Mouse (Mus musculus) stomach, embryonic 16.5 days (tissue): ENCODE measurements at regions not wholly inside any gene's neighbourhood (a gene's known extent, or its start where the extent isn't known, plus 50 kb on each side); places are given as distances from the start of the nearest gene placed in this dataset.
"Not testable (repeated sequence)": the region's sequence is repeated elsewhere in the genome, so short reads cannot be mapped to it uniquely, and the experiment has no call there.

ENCODE experiments used
- ATAC-seq: fragments of 200-750 bp; cut with Nextera tagmentation; 2 replicates; pipeline ENCODE4 v1.8.0; 2017; ENCODE audit warnings: moderate number of reproducible peaks, moderate TSS enrichment; ENCODE audit not compliant: insufficient read depth, low FRiP score
- H3K27ac ChIP-seq: fragments of 300-500 bp; sonication (generic); 2 replicates; pipeline ENCODE4 v1.5.1; 2014; ENCODE audit warnings: low read length
- H3K27me3 ChIP-seq: fragments of 300-500 bp; sonication (generic); 2 replicates; pipeline ENCODE4 v1.6.1; 2014; ENCODE audit warnings: low read length, control low read depth, mixed read lengths; ENCODE audit not compliant: control insufficient read depth, insufficient read depth
- H3K36me3 ChIP-seq: fragments of 300-500 bp; sonication (generic); 2 replicates; pipeline ENCODE4 v1.6.1; 2014; ENCODE audit warnings: low read length; ENCODE audit not compliant: control insufficient read depth, insufficient read depth
- H3K4me1 ChIP-seq: fragments of 300-500 bp; sonication (generic); 2 replicates; pipeline ENCODE4 v1.6.1; 2014; ENCODE audit warnings: low read length, control low read depth, mixed read lengths; ENCODE audit not compliant: control insufficient read depth, insufficient read depth
- H3K4me2 ChIP-seq: fragments of 300-500 bp; sonication (generic); 2 replicates; pipeline ENCODE4 v1.6.1; 2014; ENCODE audit warnings: low read depth, low read length, mixed read lengths
- H3K4me3 ChIP-seq: fragments of 300-500 bp; sonication (generic); replicated peaks from 2 replicates; pipeline ENCODE4 v1.5.1; 2014; ENCODE audit warnings: mild to moderate bottlenecking, low read length
- H3K9ac ChIP-seq: fragments of 300-500 bp; sonication (generic); 2 replicates; pipeline ENCODE4 v1.6.1; 2014; ENCODE audit warnings: low read length
- H3K9me3 ChIP-seq: fragments of 300-500 bp; sonication (generic); replicated peaks from 2 replicates; pipeline ENCODE4 v1.6.1; 2016; ENCODE audit warnings: low read length, control low read depth; ENCODE audit not compliant: control insufficient read depth
- WGBS: fragments of 180-500 bp; shearing (Covaris S2); extraction: QIAGEN DNeasy Blood & Tissue Kit; methylation state at CpG from one replicate; pipeline ENCODE4 v1.1.7; 2014; 5-methylcytosine and 5-hydroxymethylcytosine counted together

GRCm38 (mm10) chr6:31038445-31038844 is 79.6 kb upstream of the Klf14 start:
- not testable (repeated sequence) for H3K27me3 ChIP-seq, H3K4me1 ChIP-seq, H3K9ac ChIP-seq, H3K27ac ChIP-seq, ATAC-seq, H3K4me2 ChIP-seq, H3K4me3 ChIP-seq, H3K36me3 ChIP-seq, H3K9me3 ChIP-seq
- WGBS: 2% methylated on average over 2 of the region's 2 CpGs

GRCm38 (mm10) chr6:31039485-31039884 is 80.6 kb upstream of the Klf14 start:
- H3K4me2 ChIP-seq: no peak overlapping the region
- no peak overlapping the region for H3K9ac ChIP-seq
- no peak overlapping the region for H3K4me3 ChIP-seq
- H3K9me3 ChIP-seq: no peaks in the 10 kb centered on the region
- H3K4me1 ChIP-seq: no peaks in the 10 kb centered on the region
- 72% methylated on average over 6 of the region's 6 CpGs for WGBS
- no peak for ATAC-seq
- H3K36me3 ChIP-seq: no peaks in the 10 kb centered on the region
- H3K27me3 ChIP-seq: no peaks in the 10 kb centered on the region
- H3K27ac ChIP-seq: no peak overlapping the region

GRCm38 (mm10) chr6:31040783-31041182 is 81.9 kb upstream of the Klf14 start:
- Histone ChIP-seq H3K4me3 (no peak overlapping the region), H3K4me1 (no peaks in the 10 kb centered on the region), H3K27ac (no peak overlapping the region), H3K4me2 (no peak overlapping the region), H3K27me3 (no peaks in the 10 kb centered on the region), H3K9ac (no peak overlapping the region), H3K9me3 (no peaks in the 10 kb centered on the region), H3K36me3 (no peaks in the 10 kb centered on the region)
- ATAC-seq: no peak
- WGBS: 89% methylated on average over 6 of the region's 6 CpGs

- ATAC-seq: no peak
Observed at GRCm38 (mm10) chr6:31043368-31043767, 84.5 kb upstream of the Klf14 start.

GRCm38 (mm10) chr6:31043919-31044318 is 85.0 kb upstream of the Klf14 start:
- Histone ChIP-seq H3K9me3 (no peaks in the 10 kb centered on the region), H3K9ac (no peak overlapping the region), H3K4me3 (no peak overlapping the region), H3K27me3 (no peaks in the 10 kb centered on the region), H3K27ac (no peak overlapping the region), H3K36me3 (no peaks in the 10 kb centered on the region), H3K4me1 (no peaks in the 10 kb centered on the region), H3K4me2 (no peak overlapping the region)
- ATAC-seq: no peak
- WGBS: 88% methylated on average over 3 of the region's 3 CpGs

More at GRCm38 (mm10) chr6:31043368-31043767, 84.5 kb upstream of the Klf14 start:
- Histone ChIP-seq H3K9ac (no peak overlapping the region), H3K36me3 (no peaks in the 10 kb centered on the region), H3K4me1 (no peaks in the 10 kb centered on the region), H3K4me3 (no peak overlapping the region), H3K27me3 (no peaks in the 10 kb centered on the region), H3K4me2 (no peak overlapping the region), H3K9me3 (no peaks in the 10 kb centered on the region), H3K27ac (no peak overlapping the region)
- 86% methylated on average over 4 of the region's 4 CpGs for WGBS

- H3K36me3 ChIP-seq: no peaks in the 10 kb centered on the region
- no peaks in the 10 kb centered on the region for H3K27me3 ChIP-seq
- no peak for ATAC-seq
- no peak overlapping the region for H3K4me2 ChIP-seq
- H3K4me1 ChIP-seq: no peaks in the 10 kb centered on the region
- H3K4me3 ChIP-seq: no peak overlapping the region
- 19% methylated on average over 3 of the region's 3 CpGs for WGBS
- no peak overlapping the region for H3K9ac ChIP-seq
- H3K27ac ChIP-seq: no peak overlapping the region
- H3K9me3 ChIP-seq: no peaks in the 10 kb centered on the region
Observed at GRCm38 (mm10) chr6:31046197-31046596, 87.3 kb upstream of the Klf14 start.

- H3K27me3 ChIP-seq: no peaks in the 10 kb centered on the region
- H3K4me1 ChIP-seq: no peaks in the 10 kb centered on the region
- WGBS: 46% methylated on average over 11 of the region's 11 CpGs
- no peaks in the 10 kb centered on the region for H3K36me3 ChIP-seq
- H3K27ac ChIP-seq: no peak overlapping the region
- ATAC-seq: no peak
- H3K9me3 ChIP-seq: no peaks in the 10 kb centered on the region
- no peak overlapping the region for H3K4me2 ChIP-seq
- H3K4me3 ChIP-seq: no peak overlapping the region
- H3K9ac ChIP-seq: no peak overlapping the region
Observed at GRCm38 (mm10) chr6:31048920-31049576, 90.2 kb upstream of the Klf14 start.

GRCm38 (mm10) chr6:31050831-31051230 is 92.0 kb upstream of the Klf14 start:
- no peak overlapping the region for H3K9ac ChIP-seq
- H3K9me3 ChIP-seq: no peaks in the 10 kb centered on the region
- H3K4me3 ChIP-seq: no peak overlapping the region
- no peaks in the 10 kb centered on the region for H3K4me1 ChIP-seq
- H3K36me3 ChIP-seq: no peaks in the 10 kb centered on the region
- 61% methylated on average over 5 of the region's 5 CpGs for WGBS
- H3K27ac ChIP-seq: no peak overlapping the region
- H3K27me3 ChIP-seq: no peaks in the 10 kb centered on the region
- H3K4me2 ChIP-seq: no peak overlapping the region
- ATAC-seq: no peak

GRCm38 (mm10) chr6:31051771-31052170 is 92.9 kb upstream of the Klf14 start:
- Histone ChIP-seq H3K4me1 (no peaks in the 10 kb centered on the region), H3K36me3 (no peaks in the 10 kb centered on the region), H3K9ac (no peak overlapping the region), H3K4me3 (no peak overlapping the region), H3K27me3 (no peaks in the 10 kb centered on the region), H3K27ac (no peak overlapping the region), H3K9me3 (no peaks in the 10 kb centered on the region), H3K4me2 (no peak overlapping the region)
- WGBS: 75% methylated on average over 6 of the region's 6 CpGs
- ATAC-seq: no peak
